Mouse (Mus musculus) erythroblast, embryonic 14.5 days (primary cell): ENCODE data around the gene Rarb.

Experiments
- GATA1 ChIP-seq: IDR thresholded peaks from 2 replicates; pipeline ENCODE4 v1.6.1; 2012; ENCODE audit warnings: low read length, inconsistent platforms, mixed read lengths
- TAL1 ChIP-seq: IDR thresholded peaks from 3 replicates; pipeline ENCODE4 v1.6.1; 2012; ENCODE audit warnings: low read length, inconsistent platforms, mixed read lengths

DNA sequence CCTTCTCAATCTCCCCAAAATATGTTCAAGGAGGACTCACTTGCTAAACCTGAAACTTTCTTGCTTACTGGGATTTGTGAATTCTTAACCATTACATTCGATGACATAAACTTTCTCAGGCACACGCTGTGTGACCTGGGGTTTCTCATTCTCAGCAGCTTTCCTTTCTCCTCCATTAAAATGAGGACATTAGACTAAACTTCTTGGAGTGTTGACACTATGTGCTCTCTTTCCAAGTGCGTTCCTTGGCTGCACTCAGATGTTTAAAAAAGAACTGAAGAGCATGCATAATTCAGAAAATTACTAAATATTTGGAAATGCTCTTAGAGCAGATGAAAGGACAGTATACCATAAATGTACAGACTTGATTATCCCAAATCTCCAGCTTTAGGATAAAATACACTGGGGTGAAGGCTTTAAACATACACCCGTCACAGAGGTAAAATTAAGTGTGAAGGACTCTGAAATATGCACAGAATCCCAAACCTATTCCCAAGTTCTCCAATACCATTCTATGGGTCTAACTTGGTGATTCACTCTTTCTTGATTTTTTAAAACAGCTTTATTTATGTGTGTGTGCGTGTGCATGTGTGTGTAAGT lies 36.9 kb downstream of the Rarb start:
- no peak for TF ChIP-seq GATA1
- TF ChIP-seq TAL1 = no peak
